Mouse (Mus musculus) G1E (cell line): ENCODE measurements around the gene Edem2. TPM values are rescaled to one million over a fixed set of nuclear protein-coding genes. Genes with fewer than 3 reads are reported as not detected.
"Not testable (repeated sequence)": the region's sequence is repeated elsewhere in the genome, so short reads cannot be mapped to it uniquely, and the experiment has no call there.

Experiments
- ATAC-seq: 2 replicates; pipeline ENCODE4 v1.8.0; 2016; ENCODE audit warnings: mild to moderate bottlenecking; ENCODE audit not compliant: insufficient number of reproducible peaks, poor library complexity, low FRiP score, severe bottlenecking; ENCODE audit errors: extremely low read depth
- DNase-seq: peaks from one replicate; pipeline ENCODE4 v3.0.0; 2012; ENCODE audit warnings: low spot score
- H3K27me3 ChIP-seq: 2 replicates; pipeline ENCODE4 v1.6.1; 2012; ENCODE audit warnings: mild to moderate bottlenecking, low read length, inconsistent platforms; ENCODE audit not compliant: insufficient read depth
- H3K36me3 ChIP-seq: replicated peaks from 2 replicates; pipeline ENCODE3; 2012; ENCODE audit warnings: mild to moderate bottlenecking, inconsistent platforms
- H3K4me1 ChIP-seq: 2 replicates; pipeline ENCODE4 v1.6.1; 2012; ENCODE audit warnings: low read depth, low read length, inconsistent platforms, mixed read lengths; ENCODE audit not compliant: insufficient read depth
- H3K4me3 ChIP-seq: 2 replicates; pipeline ENCODE4 v1.5.1; 2012; ENCODE audit warnings: low read depth, mild to moderate bottlenecking, inconsistent platforms, low read length, moderate library complexity, mixed read lengths
- H3K9me3 ChIP-seq: replicated peaks from 2 replicates; pipeline ENCODE4 v1.6.1; 2012; ENCODE audit warnings: inconsistent platforms
- CTCF ChIP-seq: IDR thresholded peaks from 2 replicates; pipeline ENCODE4 v1.5.1; 2012; ENCODE audit warnings: low read depth, low read length, inconsistent platforms, mixed read lengths
- GATA1 ChIP-seq: IDR thresholded peaks from 2 replicates; pipeline ENCODE4 v1.6.1; 2012; ENCODE audit warnings: borderline replicate concordance, low read length, inconsistent platforms, mixed read lengths
- GATA2 ChIP-seq: IDR thresholded peaks from 2 replicates; pipeline ENCODE4 v1.6.1; 2012; ENCODE audit warnings: low read depth, low read length, inconsistent platforms, borderline replicate concordance
- POLR2AphosphoS5 ChIP-seq: IDR thresholded peaks from 2 replicates; pipeline ENCODE4 v1.6.1; 2012; ENCODE audit warnings: low read depth, low read length, inconsistent platforms; ENCODE audit not compliant: insufficient replicate concordance
- TAL1 ChIP-seq: conservative IDR thresholded peaks from 2 replicates; pipeline ENCODE4 v1.6.1; 2012; ENCODE audit warnings: low read depth, low read length, inconsistent platforms, mixed read lengths
- polyA plus RNA-seq: library from polyadenylated mRNA; stranded (reverse); fragments of >175 nt; gene quantifications from 2 replicates; pipeline ENCODE4 v1.2.3, GENCODE M21; 2012
- total RNA-seq, 2 experiments: library from RNA; stranded (forward) in 1 of 2; stranded (reverse) in 1 of 2; fragments of 200-1000 nt in 1 of 2; fragments of >200 nt in 1 of 2; fragmentation: Nextera tagmentation in 1 of 2; gene quantifications; 2 replicates each; pipeline ENCODE4 v1.2.3; 2014 to 2017

Gene Edem2
- total and polyA plus RNA-seq, 3 experiments = 33.8 to 38.3 (median 36.9) TPM

- peaks cover 4% of the 10 kb centered on the region for H3K27me3 ChIP-seq
- ATAC-seq (no peak), DNase-seq (no peak)
Measured at GRCm38 (mm10) chr2:155737803-155738202, 8.5 kb upstream of the Edem2 start.

GRCm38 (mm10) chr2:155736936-155737335 is 7.7 kb upstream of the Edem2 start:
- no peak for TF ChIP-seq GATA2
- no peak for TF ChIP-seq POLR2AphosphoS5
- no peak for TF ChIP-seq GATA1
- no peak for TF ChIP-seq CTCF
- no peak for TF ChIP-seq TAL1
- H3K27me3 ChIP-seq = no peaks in the 10 kb centered on the region; the same call in 1 of the 2 replicates

More at GRCm38 (mm10) chr2:155737803-155738202, 8.5 kb upstream of the Edem2 start:
- no peaks in the 10 kb centered on the region for H3K36me3 ChIP-seq
- TF ChIP-seq GATA2 (no peak), CTCF (no peak), GATA1 (no peak), TAL1 (no peak), POLR2AphosphoS5 (no peak)
- H3K4me1 ChIP-seq = peaks cover 38% of the 10 kb centered on the region
- no peak overlapping the region for H3K4me3 ChIP-seq
- H3K9me3 ChIP-seq = no peaks in the 10 kb centered on the region

GRCm38 (mm10) chr2:155735766-155736165 is 6.5 kb upstream of the Edem2 start, which contains the start of gene Gm17581:
TSS of gene Gm17581 (minus strand) at chr2:155735866.
- H3K9me3 ChIP-seq, H3K36me3 ChIP-seq, H3K27me3 ChIP-seq, ATAC-seq, H3K4me3 ChIP-seq, DNase-seq: not testable (repeated sequence)
- peaks cover 34% of the 10 kb centered on the region for H3K4me1 ChIP-seq

More at GRCm38 (mm10) chr2:155736936-155737335, 7.7 kb upstream of the Edem2 start:
- Histone ChIP-seq H3K36me3 (no peaks in the 10 kb centered on the region), H3K4me1 (peaks cover 31% of the 10 kb centered on the region), H3K4me3 (no peak overlapping the region), H3K9me3 (no peaks in the 10 kb centered on the region)
- no peak for DNase-seq
- ATAC-seq = no peak

- TF ChIP-seq GATA2 (no peak), POLR2AphosphoS5 (no peak), CTCF (no peak), GATA1 (no peak), TAL1 (no peak)
- H3K36me3 ChIP-seq = no peaks in the 10 kb centered on the region
- ATAC-seq = no peak
Measured at GRCm38 (mm10) chr2:155735080-155735479, 5.8 kb upstream of the Edem2 start.

GRCm38 (mm10) chr2:155728742-155729141 is 533 bp downstream of the Edem2 start:
- TF ChIP-seq CTCF = no peak
- TF ChIP-seq GATA2 = no peak
- TF ChIP-seq TAL1 = no peak
- TF ChIP-seq POLR2AphosphoS5 = no peak
- TF ChIP-seq GATA1 = no peak
- DNase-seq (no peak), ATAC-seq (no peak)
- Histone ChIP-seq H3K4me3 (peak overlapping the region; percentile 99), H3K4me1 (peaks cover 46% of the 10 kb centered on the region), H3K36me3 (peaks cover 32% of the 10 kb centered on the region), H3K27me3 (no peaks in the 10 kb centered on the region), H3K9me3 (no peaks in the 10 kb centered on the region)

More at GRCm38 (mm10) chr2:155735080-155735479, 5.8 kb upstream of the Edem2 start:
- peaks cover 35% of the 10 kb centered on the region for H3K4me1 ChIP-seq
- H3K9me3 ChIP-seq = no peaks in the 10 kb centered on the region
- H3K27me3 ChIP-seq = no peaks in the 10 kb centered on the region; the same call in 1 of the 2 replicates
- H3K4me3 ChIP-seq = no peak overlapping the region
- DNase-seq = no peak

- no peak for DNase-seq
- no peak overlapping the region for H3K4me3 ChIP-seq
- H3K4me1 ChIP-seq = peaks cover 42% of the 10 kb centered on the region
- peaks cover 41% of the 10 kb centered on the region for H3K36me3 ChIP-seq
- H3K9me3 ChIP-seq = no peaks in the 10 kb centered on the region
- H3K27me3 ChIP-seq = no peaks in the 10 kb centered on the region
- TF ChIP-seq GATA1 = no peak
- no peak for TF ChIP-seq TAL1
- no peak for TF ChIP-seq CTCF
- TF ChIP-seq POLR2AphosphoS5 = no peak
- no peak for TF ChIP-seq GATA2
- no peak for ATAC-seq
Measured at GRCm38 (mm10) chr2:155727764-155728395, 1.4 kb downstream of the Edem2 start.
